Mouse (Mus musculus) liver, adult (tissue): ENCODE data around the gene Acot3.
"Not testable (repeated sequence)": the region's sequence is repeated elsewhere in the genome, so short reads cannot be mapped to it uniquely, and the experiment has no call there.

Experiments
- GATA4 ChIP-seq: IDR thresholded peaks from 2 replicates; pipeline ENCODE4 v1.6.1; 2014; ENCODE audit warnings: mild to moderate bottlenecking, low read length; ENCODE audit not compliant: insufficient replicate concordance

Gene Acot3

GRCm38 (mm10) chr12:84038691-84039111, 13.2 kb upstream of the Acot3 start, which contains the start of gene Gm49366:
TSS of gene Gm49366 (plus strand) at chr12:84038935.
- TF ChIP-seq GATA4: not testable (repeated sequence)

- TF ChIP-seq GATA4: peak; percentile 67
Measured at GRCm38 (mm10) chr12:84042248-84042647, 9.7 kb upstream of the Acot3 start.

GRCm38 (mm10) chr12:84044045-84044444, 7.9 kb upstream of the Acot3 start:
- no peak for TF ChIP-seq GATA4

GRCm38 (mm10) chr12:84046906-84047305, 5.0 kb upstream of the Acot3 start:
- TF ChIP-seq GATA4: no peak

GRCm38 (mm10) chr12:84052609-84053008, 665 bp downstream of the Acot3 start:
- TF ChIP-seq GATA4: no peak

GRCm38 (mm10) chr12:84053173-84053572, 1.2 kb downstream of the Acot3 start:
- TF ChIP-seq GATA4: peak; percentile 89

GRCm38 (mm10) chr12:84053679-84054391, 1.9 kb downstream of the Acot3 start:
- TF ChIP-seq GATA4: no peak

- TF ChIP-seq GATA4: no peak
Measured at GRCm38 (mm10) chr12:84060946-84061345, 9.0 kb downstream of the Acot3 start.

GRCm38 (mm10) chr12:84062336-84062735, 10.4 kb downstream of the Acot3 start:
- TF ChIP-seq GATA4: no peak

- TF ChIP-seq GATA4: no peak
Measured at GRCm38 (mm10) chr12:84063228-84063627, 11.3 kb downstream of the Acot3 start.

- TF ChIP-seq GATA4: no peak
Measured at GRCm38 (mm10) chr12:84063833-84064232, 11.9 kb downstream of the Acot3 start.

- no peak for TF ChIP-seq GATA4
Measured at GRCm38 (mm10) chr12:84064621-84065020, 12.7 kb downstream of the Acot3 start.

GRCm38 (mm10) chr12:84067752-84068151, 15.8 kb downstream of the Acot3 start:
- TF ChIP-seq GATA4: no peak

- TF ChIP-seq GATA4: no peak
Measured at GRCm38 (mm10) chr12:84068296-84068695, 16.4 kb downstream of the Acot3 start.

GRCm38 (mm10) chr12:84068986-84069385, 17.0 kb downstream of the Acot3 start, which contains the start of gene Acot5:
TSS of gene Acot5 (plus strand) at chr12:84069325.
- no peak for TF ChIP-seq GATA4

GRCm38 (mm10) chr12:84071696-84072095, 19.8 kb downstream of the Acot3 start:
- TF ChIP-seq GATA4: no peak
